Mouse (Mus musculus) bone marrow, adult 2 months (tissue): ENCODE results near the gene Sept9.

Experiments
- CTCF ChIP-seq: fragments of 200-500 bp; IDR thresholded peaks from 2 replicates; pipeline ENCODE4 v1.5.1; 2011; ENCODE audit warnings: low read length, control low read depth; ENCODE audit not compliant: control insufficient read depth, insufficient read depth
- POLR2A ChIP-seq: fragments of 200-500 bp; IDR thresholded peaks from 2 replicates; pipeline ENCODE4 v1.6.1; 2011; ENCODE audit warnings: low read depth, mild to moderate bottlenecking, control low read depth, low read length, borderline replicate concordance; ENCODE audit not compliant: control insufficient read depth

DNA sequence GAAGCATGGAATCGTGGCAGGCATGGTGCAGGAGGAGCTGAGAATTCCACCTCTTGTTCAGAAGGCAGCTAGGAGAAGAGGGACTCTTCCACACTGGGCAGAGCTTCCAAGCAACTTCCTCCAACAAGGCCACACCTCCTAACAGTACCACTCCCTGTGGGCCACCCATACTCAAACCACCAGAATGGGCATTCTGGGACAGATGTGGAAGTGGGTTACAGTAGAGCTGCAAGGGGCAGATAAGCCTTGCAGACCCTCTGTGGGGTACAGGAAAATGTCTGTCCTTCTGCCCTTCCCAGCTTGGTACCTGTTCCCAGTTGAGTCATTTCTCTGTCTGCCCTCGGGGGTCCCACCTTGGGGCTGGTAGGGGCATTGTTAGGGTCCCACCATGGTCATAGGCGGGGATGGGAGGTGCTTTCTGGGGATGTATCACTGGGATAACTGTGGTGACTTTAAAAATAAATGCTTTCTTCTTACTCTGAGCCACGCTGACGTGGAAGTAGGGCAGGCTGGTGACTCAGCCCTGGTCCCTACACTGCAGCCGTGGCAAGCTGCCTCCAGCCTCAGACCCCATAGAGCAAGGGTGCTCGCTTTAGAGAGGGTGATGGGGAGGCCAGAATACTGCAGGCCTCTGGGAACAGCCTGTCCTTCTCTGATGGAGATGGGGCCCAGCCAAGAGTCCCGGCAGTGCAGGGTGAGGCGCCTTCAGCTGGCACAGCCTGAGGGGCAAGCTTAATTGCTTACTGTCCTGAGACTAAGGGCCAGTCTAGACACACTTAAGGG is 59.9 kb downstream of the Sept9 start:
- no peak for TF ChIP-seq CTCF
- no peak for TF ChIP-seq POLR2A
